Mouse (Mus musculus) kidney, postnatal 36 days (tissue): ENCODE results near the gene Myocd.

Source experiments
- DNase-seq, 2 experiments: peaks; one replicate each; pipeline ENCODE4 v3.0.0; 2021 to 2022; ENCODE audit warnings: mixed read lengths in 2 of 2

Myocd gene

GRCm38 (mm10) chr11:65269851-65270473 is at the start of gene Myocd:
TSS of gene Myocd (minus strand) at chr11:65269989.
- DNase-seq = peak in 1 of 2 experiments; percentile 9

- no peak for DNase-seq
These were observed 34.0 kb upstream of the Myocd start for GRCm38 (mm10) chr11:65303824-65304223.

- DNase-seq = no peak
These were observed 24.5 kb upstream of the Myocd start for GRCm38 (mm10) chr11:65294128-65294833.

- DNase-seq = no peak
These were observed 23.2 kb upstream of the Myocd start for GRCm38 (mm10) chr11:65292994-65293393.

GRCm38 (mm10) chr11:65287706-65288105 is 17.9 kb upstream of the Myocd start:
- no peak for DNase-seq

GRCm38 (mm10) chr11:65286211-65286610 is 16.4 kb upstream of the Myocd start:
- no peak for DNase-seq

GRCm38 (mm10) chr11:65275441-65275840 is 5.7 kb upstream of the Myocd start:
- DNase-seq = no peak

- DNase-seq = no peak
These were observed 1.2 kb upstream of the Myocd start for GRCm38 (mm10) chr11:65271000-65271399.

GRCm38 (mm10) chr11:65268310-65268709 is 1.5 kb downstream of the Myocd start:
- peak; percentile 13 to 28 for DNase-seq

- no peak for DNase-seq
These were observed 6.3 kb downstream of the Myocd start for GRCm38 (mm10) chr11:65263466-65263865.

- DNase-seq = no peak
These were observed 10.8 kb downstream of the Myocd start for GRCm38 (mm10) chr11:65258997-65259396.

GRCm38 (mm10) chr11:65256143-65256542 is 13.6 kb downstream of the Myocd start:
- DNase-seq = no peak

GRCm38 (mm10) chr11:65255564-65255963 is 14.2 kb downstream of the Myocd start:
- DNase-seq = no peak

GRCm38 (mm10) chr11:65250366-65250765 is 19.4 kb downstream of the Myocd start:
- DNase-seq = no peak

GRCm38 (mm10) chr11:65246301-65247054 is 23.3 kb downstream of the Myocd start:
- no peak for DNase-seq

GRCm38 (mm10) chr11:65243593-65243992 is 26.2 kb downstream of the Myocd start:
- no peak for DNase-seq

GRCm38 (mm10) chr11:65240521-65240920 is 29.3 kb downstream of the Myocd start:
- no peak for DNase-seq

- no peak for DNase-seq
These were observed 31.9 kb downstream of the Myocd start for GRCm38 (mm10) chr11:65237896-65238295.

GRCm38 (mm10) chr11:65236907-65237306 is 32.9 kb downstream of the Myocd start:
- no peak for DNase-seq

- no peak for DNase-seq
These were observed 34.4 kb downstream of the Myocd start for GRCm38 (mm10) chr11:65235374-65235773.

GRCm38 (mm10) chr11:65231771-65232170 is 38.0 kb downstream of the Myocd start:
- no peak for DNase-seq

- no peak for DNase-seq
These were observed 43.0 kb downstream of the Myocd start for GRCm38 (mm10) chr11:65226766-65227165.

GRCm38 (mm10) chr11:65214954-65215629 is 54.7 kb downstream of the Myocd start:
- DNase-seq = peak in 1 of 2 experiments; percentile 9
